Mouse (Mus musculus) C2C12 (cell line): ENCODE data around the gene Tmem185b. TPM values are rescaled to one million over a fixed set of nuclear protein-coding genes. Genes with fewer than 3 reads are reported as not detected.

ENCODE experiments used
- H3K27me3 ChIP-seq: one replicate; pipeline ENCODE4 v1.6.1; 2011; ENCODE audit not compliant: control insufficient read depth, insufficient read depth, insufficient read length
- H3K36me3 ChIP-seq: one replicate; pipeline ENCODE4 v1.6.1; 2011; ENCODE audit not compliant: control insufficient read depth, insufficient read depth
- H3K4me3 ChIP-seq: one replicate; pipeline ENCODE4 v1.5.1; 2011; ENCODE audit warnings: mild to moderate bottlenecking, control low read depth; ENCODE audit not compliant: poor library complexity, insufficient read depth, severe bottlenecking
- H3K79me2 ChIP-seq: one replicate; pipeline ENCODE4 v1.6.1; 2011; ENCODE audit not compliant: control insufficient read depth, insufficient read depth
- H3K79me3 ChIP-seq: one replicate; pipeline ENCODE4 v1.6.1; 2011; ENCODE audit warnings: low read depth, control low read depth
- H3ac ChIP-seq: one replicate; pipeline ENCODE3; 2011; ENCODE audit warnings: low read depth; ENCODE audit not compliant: control insufficient read depth, insufficient read length
- CEBPB ChIP-seq: IDR thresholded peaks from one replicate; pipeline ENCODE4 v1.6.1; 2011; ENCODE audit warnings: low read depth, mild to moderate bottlenecking, control low read depth, moderate library complexity
- CTCF ChIP-seq: IDR thresholded peaks from one replicate; pipeline ENCODE4 v1.5.1; 2011; ENCODE audit not compliant: control insufficient read depth, insufficient read depth, insufficient read length
- FOSL1 ChIP-seq: IDR thresholded peaks from one replicate; pipeline ENCODE4 v1.8.0; 2011; ENCODE audit warnings: mild to moderate bottlenecking, low read length; ENCODE audit not compliant: poor library complexity, insufficient read depth, severe bottlenecking
- MAX ChIP-seq: IDR thresholded peaks from one replicate; pipeline ENCODE4 v1.6.1; 2011; ENCODE audit warnings: mild to moderate bottlenecking, control low read depth
- MYOD1 ChIP-seq: IDR thresholded peaks from one replicate; pipeline ENCODE4 v1.6.1; 2011; ENCODE audit warnings: low read depth; ENCODE audit not compliant: control insufficient read depth, insufficient read length
- MYOG ChIP-seq: IDR thresholded peaks from one replicate; pipeline ENCODE4 v1.6.1; 2011; ENCODE audit not compliant: control insufficient read depth, insufficient read length; ENCODE audit errors: extremely low read depth
- USF1 ChIP-seq: IDR thresholded peaks from one replicate; pipeline ENCODE4 v1.6.1; 2011; ENCODE audit warnings: low read depth, mild to moderate bottlenecking, control low read depth, moderate library complexity
- polyA plus RNA-seq: library from polyadenylated mRNA; unstranded; fragments of >200 nt; fragmentation: generic; extraction: Trizol; gene quantifications from one replicate; pipeline ENCODE4 v1.2.1, GENCODE M21; 2012; ENCODE audit warnings: missing spikeins

Tmem185b gene
- polyA plus RNA-seq, 1 experiment = 12.9 TPM

- Histone ChIP-seq H3K36me3 (no peaks in the 10 kb centered on the region), H3ac (no peak overlapping the region), H3K79me2 (no peaks in the 10 kb centered on the region), H3K4me3 (no peak overlapping the region), H3K27me3 (no peaks in the 10 kb centered on the region), H3K79me3 (no peaks in the 10 kb centered on the region)
- TF ChIP-seq MYOD1 (no peak), CEBPB (no peak), MYOG (no peak), FOSL1 (no peak), MAX (no peak), USF1 (no peak), CTCF (no peak)
Measured at GRCm38 (mm10) chr1:119510857-119511256, 15.1 kb upstream of the Tmem185b start.

GRCm38 (mm10) chr1:119518060-119518459 lies 7.9 kb upstream of the Tmem185b start:
- TF ChIP-seq FOSL1 (no peak), USF1 (no peak), MYOG (no peak)
- Histone ChIP-seq H3K27me3 (no peaks in the 10 kb centered on the region), H3K79me3 (no peaks in the 10 kb centered on the region), H3ac (no peak overlapping the region), H3K79me2 (no peaks in the 10 kb centered on the region), H3K4me3 (no peak overlapping the region), H3K36me3 (no peaks in the 10 kb centered on the region)

GRCm38 (mm10) chr1:119518786-119519185 lies 7.2 kb upstream of the Tmem185b start:
- no peak overlapping the region for H3K4me3 ChIP-seq
- no peaks in the 10 kb centered on the region for H3K27me3 ChIP-seq
- H3K79me2 ChIP-seq = no peaks in the 10 kb centered on the region
- TF ChIP-seq CEBPB (no peak), FOSL1 (no peak), MAX (no peak), MYOG (no peak), MYOD1 (no peak), CTCF (no peak), USF1 (no peak)
- H3K36me3 ChIP-seq = no peaks in the 10 kb centered on the region
- H3K79me3 ChIP-seq = no peaks in the 10 kb centered on the region
- no peak overlapping the region for H3ac ChIP-seq

GRCm38 (mm10) chr1:119519286-119519685 lies 6.7 kb upstream of the Tmem185b start:
- no peak for TF ChIP-seq MYOD1
- no peak for TF ChIP-seq MYOG
- no peak for TF ChIP-seq FOSL1
- TF ChIP-seq CTCF = no peak
- TF ChIP-seq CEBPB = no peak
- no peak for TF ChIP-seq MAX
- TF ChIP-seq USF1 = no peak
- H3K36me3 ChIP-seq = no peaks in the 10 kb centered on the region
- H3K79me3 ChIP-seq = no peaks in the 10 kb centered on the region
- no peaks in the 10 kb centered on the region for H3K27me3 ChIP-seq
- no peak overlapping the region for H3K4me3 ChIP-seq
- H3ac ChIP-seq = no peak overlapping the region
- H3K79me2 ChIP-seq = no peaks in the 10 kb centered on the region

- Histone ChIP-seq H3K79me3 (no peaks in the 10 kb centered on the region), H3K79me2 (no peaks in the 10 kb centered on the region), H3ac (no peak overlapping the region), H3K36me3 (no peaks in the 10 kb centered on the region), H3K27me3 (no peaks in the 10 kb centered on the region), H3K4me3 (no peak overlapping the region)
- no peak for TF ChIP-seq CTCF
- TF ChIP-seq MAX = no peak
- TF ChIP-seq MYOG = no peak
- TF ChIP-seq MYOD1 = no peak
- no peak for TF ChIP-seq CEBPB
- no peak for TF ChIP-seq FOSL1
- no peak for TF ChIP-seq USF1
Measured at GRCm38 (mm10) chr1:119521029-119521428, 4.9 kb upstream of the Tmem185b start.

GRCm38 (mm10) chr1:119521681-119522080 lies 4.3 kb upstream of the Tmem185b start:
- no peaks in the 10 kb centered on the region for H3K27me3 ChIP-seq
- peaks cover 3% of the 10 kb centered on the region for H3K79me3 ChIP-seq
- TF ChIP-seq MYOD1 = no peak
- no peak for TF ChIP-seq FOSL1
- TF ChIP-seq MYOG = no peak
- TF ChIP-seq CTCF = no peak
- no peak for TF ChIP-seq MAX
- TF ChIP-seq USF1 = no peak
- no peak for TF ChIP-seq CEBPB

More at GRCm38 (mm10) chr1:119521681-119522080, 4.3 kb upstream of the Tmem185b start:
- Histone ChIP-seq H3K36me3 (no peaks in the 10 kb centered on the region), H3ac (no peak overlapping the region), H3K4me3 (no peak overlapping the region), H3K79me2 (peaks cover 6% of the 10 kb centered on the region)
